Mouse (Mus musculus) C2C12 (cell line): ENCODE results near the gene Cdkl4.

Experiments used
- CEBPB ChIP-seq: IDR thresholded peaks from one replicate; pipeline ENCODE4 v1.6.1; 2011; ENCODE audit warnings: low read depth, mild to moderate bottlenecking, control low read depth, moderate library complexity
- CTCF ChIP-seq: IDR thresholded peaks from one replicate; pipeline ENCODE4 v1.5.1; 2011; ENCODE audit not compliant: control insufficient read depth, insufficient read depth, insufficient read length
- FOSL1 ChIP-seq: IDR thresholded peaks from one replicate; pipeline ENCODE4 v1.8.0; 2011; ENCODE audit warnings: mild to moderate bottlenecking, low read length; ENCODE audit not compliant: poor library complexity, insufficient read depth, severe bottlenecking
- MAX ChIP-seq: IDR thresholded peaks from one replicate; pipeline ENCODE4 v1.6.1; 2011; ENCODE audit warnings: mild to moderate bottlenecking, control low read depth
- MYOD1 ChIP-seq: IDR thresholded peaks from one replicate; pipeline ENCODE4 v1.6.1; 2011; ENCODE audit warnings: low read depth; ENCODE audit not compliant: control insufficient read depth, insufficient read length
- MYOG ChIP-seq: IDR thresholded peaks from one replicate; pipeline ENCODE4 v1.6.1; 2011; ENCODE audit not compliant: control insufficient read depth, insufficient read length; ENCODE audit errors: extremely low read depth
- USF1 ChIP-seq: IDR thresholded peaks from one replicate; pipeline ENCODE4 v1.6.1; 2011; ENCODE audit warnings: low read depth, mild to moderate bottlenecking, control low read depth, moderate library complexity

- no peak for TF ChIP-seq USF1
- no peak for TF ChIP-seq MAX
- TF ChIP-seq CTCF: no peak
- no peak for TF ChIP-seq MYOG
- TF ChIP-seq FOSL1: no peak
- no peak for TF ChIP-seq MYOD1
- no peak for TF ChIP-seq CEBPB
Measured at GRCm38 (mm10) chr17:80522229-80522556, 55.4 kb downstream of the Cdkl4 start.
